Mouse (Mus musculus): Measurements from ENCODE around the gene Gm4707.

GRCm38 (mm10) chr17:71495784-71496183 lies 36.1 kb upstream of the Gm4707 start:
- TF ChIP-seq CTCF (IDR thresholded peaks at IDR 0.05; ENCODE audit: insufficient read depth, low read depth, low read length) (no peak), POLR2A (IDR thresholded peaks at IDR 0.05; ENCODE audit: insufficient read depth, low read depth, low read length) (no peak)
